ENCODE assay signal across 27 mouse cellular contexts in genomic region chr17:70921681-70922080, GRCm38 (mm10).
DNase-seq lines count a peak whose midpoint lies in the region; ATAC-seq and TF ChIP-seq lines count a peak whose summit lies in the region.
"Had no signal": no experiment of that assay in that cellular context is flagged by ENCODE, and none has a peak within 500 bp of the region (broad histone marks: within the 10 kb centered on the region; RNA-seq: fewer than 3 reads in every experiment).

No protein-coding gene starts in this region.

- no peaks in the 10 kb centered on the region for H3K36me3 ChIP-seq in embryonic facial prominence, embryonic 14.5 days (ENCODE audit: control insufficient read depth, insufficient read depth, low read length)
- no peaks in the 10 kb centered on the region for H3K36me3 ChIP-seq in embryonic facial prominence, embryonic 10.5 days (replicated peaks)
- no peaks in the 10 kb centered on the region for H3K36me3 ChIP-seq in stomach, postnatal 0 days (ENCODE audit: control insufficient read depth, insufficient read depth, low read length)
- H3K36me3 ChIP-seq: embryonic facial prominence, embryonic 13.5 days; heart, embryonic 12.5 days; heart, embryonic 15.5 days; hindbrain, embryonic 10.5 days had no signal

- no peak overlapping the region for H3K27ac ChIP-seq in embryonic facial prominence, embryonic 14.5 days (replicated peaks; ENCODE audit: low read depth, low read length)
- no peak overlapping the region for H3K27ac ChIP-seq in embryonic facial prominence, embryonic 10.5 days (replicated peaks)
- no peak overlapping the region for H3K27ac ChIP-seq in stomach, postnatal 0 days (replicated peaks)
- H3K27ac ChIP-seq: embryonic facial prominence, embryonic 13.5 days; gastrocnemius, adult 2 months; heart, embryonic 15.5 days; hindbrain, embryonic 10.5 days; hindbrain, embryonic 14.5 days; hindbrain, postnatal 0 days had no signal

- no peak overlapping the region for H3K4me3 ChIP-seq in embryonic facial prominence, embryonic 14.5 days (ENCODE audit: low read depth, low read length)
- H3K4me3 ChIP-seq in embryonic facial prominence, embryonic 10.5 days = no peak overlapping the region
- H3K4me3 ChIP-seq in stomach, postnatal 0 days (ENCODE audit: low read depth, low read length) = no peak overlapping the region
- H3K4me3 ChIP-seq: embryonic facial prominence, embryonic 13.5 days; gastrocnemius, adult 2 months; heart, embryonic 12.5 days; heart, embryonic 15.5 days; hindbrain, embryonic 10.5 days had no signal

- no peak for TF ChIP-seq CTCF in stomach, postnatal 0 days (IDR thresholded peaks at IDR 0.05; ENCODE audit: low read depth)

- no peak overlapping the region for H3K9ac ChIP-seq in embryonic facial prominence, embryonic 14.5 days (ENCODE audit: low read depth, low read length)
- H3K9ac ChIP-seq in stomach, postnatal 0 days (ENCODE audit: low read length) = no peak overlapping the region
- H3K9ac ChIP-seq: embryonic facial prominence, embryonic 13.5 days; forebrain, postnatal 0 days; heart, embryonic 12.5 days; heart, embryonic 15.5 days; hindbrain, embryonic 14.5 days had no signal

- no peak overlapping the region for H3K4me2 ChIP-seq in embryonic facial prominence, embryonic 14.5 days (ENCODE audit: low read depth, low read length)
- H3K4me2 ChIP-seq in stomach, postnatal 0 days (replicated peaks; ENCODE audit: low read depth) = no peak overlapping the region
- H3K4me2 ChIP-seq: embryonic facial prominence, embryonic 13.5 days; heart, embryonic 12.5 days; heart, embryonic 15.5 days; hindbrain, embryonic 14.5 days had no signal

- WGBS in embryonic facial prominence, embryonic 14.5 days = 57% methylated on average over 13 of the region's 13 CpGs
- 76% methylated on average over 13 of the region's 13 CpGs for WGBS in embryonic facial prominence, embryonic 10.5 days
- WGBS in stomach, postnatal 0 days = 44% methylated on average over 13 of the region's 13 CpGs

- H3K27me3 ChIP-seq in embryonic facial prominence, embryonic 14.5 days (replicated peaks; ENCODE audit: control insufficient read depth, insufficient read depth, low read length) = no peaks in the 10 kb centered on the region
- H3K27me3 ChIP-seq in embryonic facial prominence, embryonic 10.5 days (replicated peaks; ENCODE audit: low read depth, poor library complexity, severe bottlenecking) = no peaks in the 10 kb centered on the region
- no peaks in the 10 kb centered on the region for H3K27me3 ChIP-seq in stomach, postnatal 0 days (ENCODE audit: control insufficient read depth, insufficient read depth, low read length)
- H3K27me3 ChIP-seq: embryonic facial prominence, embryonic 13.5 days; heart, embryonic 12.5 days; heart, embryonic 15.5 days had no signal

- ATAC-seq in embryonic facial prominence, embryonic 14.5 days (ENCODE audit: low read depth) = peak; percentile 65; the same call in 1 of the 2 replicates
- peak; percentile 49; the same call in 1 of the 2 replicates for ATAC-seq in stomach, postnatal 0 days (ENCODE audit: low FRiP score, low TSS enrichment)
- ATAC-seq: forebrain, embryonic 14.5 days; forebrain, postnatal 0 days; hindbrain, postnatal 0 days; inflammation-experienced regulatory T-cells, adult 6 months; intestine, embryonic 16.5 days had no signal

- peak; percentile 47 for DNase-seq in embryonic facial prominence, embryonic 14.5 days (ENCODE audit: low spot score)
- DNase-seq in embryonic facial prominence, embryonic 10.5 days (ENCODE audit: low spot score) = no peak
- peak; percentile 73 for DNase-seq in ZHBTc4 (ENCODE audit: low read depth, low spot score)
- no peak for DNase-seq in stomach, postnatal 0 days (ENCODE audit: low spot score)
- DNase-seq in thymus, postnatal 4 days = no peak
- no peak for DNase-seq in layer of hippocampus, adult 9-11 months
- DNase-seq: adrenal gland, adult 2 months; adrenal gland, postnatal 14 days; cerebellum, adult 11 months; cerebellum, adult 2 months; cerebellum, adult 9-11 months; cerebellum, postnatal 25 days; forebrain, postnatal 0 days; gastrocnemius, adult 2 months; gastrocnemius, postnatal 14 days; heart, adult 11 months; heart, postnatal 10 days; heart, postnatal 36 days had no signal

- H3K4me1 ChIP-seq in embryonic facial prominence, embryonic 14.5 days (ENCODE audit: control insufficient read depth, insufficient read depth, low read length) = peaks cover 15% of the 10 kb centered on the region
- H3K4me1 ChIP-seq in embryonic facial prominence, embryonic 10.5 days = peaks cover 19% of the 10 kb centered on the region
- H3K4me1 ChIP-seq in stomach, postnatal 0 days (replicated peaks; ENCODE audit: control insufficient read depth, insufficient read depth) = no peaks in the 10 kb centered on the region
- H3K4me1 ChIP-seq: heart, embryonic 15.5 days had no signal

- no peak for TF ChIP-seq EP300 in stomach, postnatal 0 days (optimal IDR thresholded peaks at IDR 0.05)

- no peaks in the 10 kb centered on the region for H3K9me3 ChIP-seq in embryonic facial prominence, embryonic 14.5 days (ENCODE audit: control insufficient read depth, low read length)
- no peaks in the 10 kb centered on the region for H3K9me3 ChIP-seq in embryonic facial prominence, embryonic 10.5 days
- H3K9me3 ChIP-seq in stomach, postnatal 0 days (ENCODE audit: control insufficient read depth, low read length) = no peaks in the 10 kb centered on the region
- H3K9me3 ChIP-seq: embryonic facial prominence, embryonic 13.5 days; heart, embryonic 12.5 days; heart, embryonic 15.5 days; hindbrain, embryonic 10.5 days had no signal

Comparison
In these comparisons a context has a peak if more than half of its experiments do, and no peak if none do; other contexts are left out.
1. DNase-seq: peak in embryonic facial prominence, embryonic 14.5 days (single experiment) and ZHBTc4 (single experiment); none in embryonic facial prominence, embryonic 10.5 days (single experiment), stomach, postnatal 0 days (single experiment), thymus, postnatal 4 days (single experiment) and layer of hippocampus, adult 9-11 months (single experiment).